ENCODE assay signal across 20 mouse cellular contexts in the genomic region with DNA sequence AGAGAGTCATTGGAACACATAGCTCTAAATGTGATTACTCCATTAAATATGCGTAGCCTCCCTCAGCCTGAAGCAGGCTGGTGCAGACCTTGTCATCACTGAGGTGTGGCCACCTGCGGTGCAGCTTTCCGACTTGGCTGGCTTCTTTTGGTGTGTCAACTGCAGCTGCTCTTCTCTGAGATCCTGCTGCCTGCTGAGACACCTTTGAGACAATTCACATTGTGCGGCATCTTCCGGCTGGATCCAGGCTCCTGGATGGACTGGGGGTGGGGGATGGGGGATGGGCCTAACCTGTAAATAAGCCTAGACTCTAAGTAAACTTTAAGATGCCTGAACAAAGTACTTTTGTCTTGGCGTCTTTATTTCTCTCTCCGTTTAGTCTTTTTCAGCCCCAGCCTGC.
A peak's percentile ranks its signal among the peaks of the same experiment; 100 is the strongest.
DNase-seq lines count a peak whose midpoint lies in the region; ATAC-seq lines count a peak whose summit lies in the region.
"Had no signal": no experiment of that assay in that cellular context is flagged by ENCODE, and none has a peak within 500 bp of the region (broad histone marks: within the 10 kb centered on the region; RNA-seq: fewer than 3 reads in every experiment).

No protein-coding gene starts in this region.

- DNase-seq in ES-CJ7 (ENCODE audit: low read depth, low spot score), result peak; percentile 67
- peak; percentile 89 for DNase-seq in R1 (ENCODE audit: low read depth, low spot score)
- no peak for DNase-seq in heart, postnatal 10 days
- DNase-seq: adrenal gland, postnatal 10 days; adrenal gland, postnatal 36 days; cerebellum, adult 11-12 months; cerebellum, adult 2 months; cerebellum, adult 9-10 months; cerebellum, postnatal 10 days; cerebellum, postnatal 25 days; forebrain, postnatal 0 days had no signal

- no peak overlapping the region for H3K27ac ChIP-seq in heart, embryonic 12.5 days (ENCODE audit: poor library complexity, severe bottlenecking)
- no peak overlapping the region for H3K27ac ChIP-seq in midbrain, embryonic 16.5 days (ENCODE audit: low read length)
- H3K27ac ChIP-seq: embryonic facial prominence, embryonic 10.5 days; embryonic facial prominence, embryonic 12.5 days; forebrain, embryonic 13.5 days; forebrain, embryonic 15.5 days had no signal

- H3K4me1 ChIP-seq in heart, embryonic 12.5 days (replicated peaks), result no peaks in the 10 kb centered on the region
- H3K4me1 ChIP-seq in midbrain, embryonic 16.5 days (ENCODE audit: control insufficient read depth, insufficient read depth, low read length), result no peaks in the 10 kb centered on the region
- H3K4me1 ChIP-seq: embryonic facial prominence, embryonic 10.5 days; embryonic facial prominence, embryonic 12.5 days; forebrain, embryonic 13.5 days; forebrain, embryonic 15.5 days had no signal

- peaks cover 7% of the 10 kb centered on the region for H3K9me3 ChIP-seq in heart, embryonic 12.5 days (replicated peaks)
- H3K9me3 ChIP-seq in midbrain, embryonic 16.5 days (replicated peaks; ENCODE audit: control insufficient read depth, low read length, poor library complexity, severe bottlenecking), result no peaks in the 10 kb centered on the region
- H3K9me3 ChIP-seq: embryonic facial prominence, embryonic 10.5 days; embryonic facial prominence, embryonic 12.5 days; forebrain, embryonic 13.5 days; forebrain, embryonic 15.5 days; G1E had no signal

- H3K36me3 ChIP-seq in heart, embryonic 12.5 days, result no peaks in the 10 kb centered on the region
- no peaks in the 10 kb centered on the region for H3K36me3 ChIP-seq in midbrain, embryonic 16.5 days (ENCODE audit: control insufficient read depth, insufficient read depth, low read length)
- H3K36me3 ChIP-seq: embryonic facial prominence, embryonic 10.5 days; embryonic facial prominence, embryonic 12.5 days; forebrain, embryonic 15.5 days; G1E had no signal

- intact Hi-C loops in heart, postnatal 10 days (cut with DNase I), result no loop called here

- no peak for ATAC-seq in heart, embryonic 12.5 days (ENCODE audit: insufficient number of reproducible peaks, low FRiP score)
- ATAC-seq in midbrain, embryonic 16.5 days, result no peak
- ATAC-seq: activated CD4-positive, CD25-positive, alpha-beta regulatory T cell, adult 4 months; forebrain, embryonic 13.5 days; forebrain, embryonic 15.5 days; forebrain, postnatal 0 days; Patski had no signal

- no peak overlapping the region for H3K4me2 ChIP-seq in heart, embryonic 12.5 days
- no peak overlapping the region for H3K4me2 ChIP-seq in midbrain, embryonic 16.5 days (ENCODE audit: low read length)
- H3K4me2 ChIP-seq: embryonic facial prominence, embryonic 12.5 days; forebrain, embryonic 13.5 days; forebrain, embryonic 15.5 days had no signal

- H3K4me3 ChIP-seq in heart, embryonic 12.5 days, result no peak overlapping the region
- H3K4me3 ChIP-seq in midbrain, embryonic 16.5 days (ENCODE audit: low read depth, low read length), result no peak overlapping the region
- H3K4me3 ChIP-seq: embryonic facial prominence, embryonic 10.5 days; embryonic facial prominence, embryonic 12.5 days; forebrain, embryonic 13.5 days; forebrain, embryonic 15.5 days had no signal

- no peak overlapping the region for H3K9ac ChIP-seq in heart, embryonic 12.5 days
- no peak overlapping the region for H3K9ac ChIP-seq in midbrain, embryonic 16.5 days (ENCODE audit: low read depth, low read length)
- H3K9ac ChIP-seq: embryonic facial prominence, embryonic 12.5 days; forebrain, embryonic 13.5 days; forebrain, embryonic 15.5 days; forebrain, postnatal 0 days had no signal

- 73% methylated on average over 7 of the region's 7 CpGs for whole genome bisulfite sequencing in heart, embryonic 12.5 days
- 83% methylated on average over 7 of the region's 7 CpGs for WGBS in midbrain, embryonic 16.5 days

- no peaks in the 10 kb centered on the region for H3K27me3 ChIP-seq in heart, embryonic 12.5 days (replicated peaks)
- no peaks in the 10 kb centered on the region for H3K27me3 ChIP-seq in midbrain, embryonic 16.5 days (ENCODE audit: control insufficient read depth, insufficient read depth, low read depth, low read length)
- H3K27me3 ChIP-seq: embryonic facial prominence, embryonic 12.5 days; forebrain, embryonic 13.5 days; forebrain, embryonic 15.5 days; Patski had no signal

Comparison
In these comparisons a context has a peak if more than half of its experiments do, and no peak if none do; other contexts are left out.
1. DNase-seq: peak in ES-CJ7 (single experiment) and R1 (single experiment); none in heart, postnatal 10 days (0 of 2).